Mouse (Mus musculus) G1E (cell line): Measurements from ENCODE around the gene Tbc1d16.

ENCODE experiments used
- CTCF ChIP-seq: IDR thresholded peaks from 2 replicates; pipeline ENCODE4 v1.5.1; 2012; ENCODE audit warnings: low read depth, low read length, inconsistent platforms, mixed read lengths
- GATA1 ChIP-seq: IDR thresholded peaks from 2 replicates; pipeline ENCODE4 v1.6.1; 2012; ENCODE audit warnings: borderline replicate concordance, low read length, inconsistent platforms, mixed read lengths

DNA sequence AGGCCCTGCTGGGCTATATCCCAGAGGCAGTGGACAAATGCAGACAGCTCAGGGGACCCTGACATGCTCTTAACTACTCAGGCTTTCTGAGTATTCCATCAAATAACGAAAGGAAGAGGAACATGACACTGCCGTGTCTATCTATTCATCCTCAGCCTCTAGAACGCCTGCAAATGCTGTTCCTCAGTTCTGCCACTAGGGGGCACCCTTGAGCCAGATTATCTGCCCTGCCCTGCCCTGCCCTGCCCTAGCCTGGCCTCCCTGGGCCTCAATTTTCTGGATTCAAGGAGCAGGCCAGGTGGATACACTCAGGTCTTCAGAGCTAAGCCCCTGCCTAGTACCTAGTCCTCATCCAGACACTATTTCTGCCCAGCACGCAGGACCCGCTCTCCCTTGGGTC is 24.9 kb downstream of the Tbc1d16 start:
- TF ChIP-seq GATA1 (no peak), CTCF (no peak)
